Mouse (Mus musculus): ENCODE data around the gene Ugt1a6a. TPM values are rescaled to one million over a fixed set of nuclear protein-coding genes. Genes with fewer than 3 reads are reported as not detected.
A peak's percentile ranks its signal among the peaks of the same experiment; 100 is the strongest.
"Not testable (repeated sequence)": the region's sequence is repeated elsewhere in the genome, so short reads cannot be mapped to it uniquely, and the experiment has no call there.

Ugt1a6a gene
- polyA plus RNA-seq, 1 experiment from 2014 or later: 3.2 TPM

GRCm38 (mm10) chr1:88137264-88137663 is 2.7 kb downstream of the Ugt1a6a start:
- H3K27me3 ChIP-seq: no peaks in the 10 kb centered on the region
- H3K36me3 ChIP-seq: no peaks in the 10 kb centered on the region
- H3K9me3 ChIP-seq: no peaks in the 10 kb centered on the region
- H3K27ac ChIP-seq: no peak overlapping the region
- no peak for ATAC-seq (ENCODE audit: borderline replicate concordance, extremely low read depth, low FRiP score, low TSS enrichment)
- no peak overlapping the region for H3K9ac ChIP-seq
- H3K4me3 ChIP-seq: no peak overlapping the region
- H3K4me2 ChIP-seq: no peak overlapping the region
- no peaks in the 10 kb centered on the region; the same call in 1 of the 2 replicates for H3K4me1 ChIP-seq
- 74% methylated on average over 3 of the region's 3 CpGs for WGBS

GRCm38 (mm10) chr1:88138145-88138544 is 3.5 kb downstream of the Ugt1a6a start:
- Histone ChIP-seq H3K9ac (no peak overlapping the region), H3K27ac (no peak overlapping the region), H3K4me2 (no peak overlapping the region), H3K4me3 (no peak overlapping the region), H3K4me1 (no peaks in the 10 kb centered on the region; the same call in 1 of the 2 replicates), H3K9me3 (no peaks in the 10 kb centered on the region), H3K36me3 (no peaks in the 10 kb centered on the region), H3K27me3 (no peaks in the 10 kb centered on the region)
- WGBS: 80% methylated on average over 1 of the region's 1 CpGs
- no peak for ATAC-seq (ENCODE audit: borderline replicate concordance, extremely low read depth, low FRiP score, low TSS enrichment)

GRCm38 (mm10) chr1:88140492-88140891 is 5.9 kb downstream of the Ugt1a6a start:
- H3K4me2 ChIP-seq, H3K4me1 ChIP-seq, H3K9ac ChIP-seq, H3K36me3 ChIP-seq, H3K9me3 ChIP-seq, H3K27me3 ChIP-seq, H3K4me3 ChIP-seq, H3K27ac ChIP-seq: not testable (repeated sequence)
- 40% methylated on average over 1 of the region's 1 CpGs for WGBS
- peak; percentile 70; the same call in 1 of the 2 replicates for ATAC-seq (ENCODE audit: borderline replicate concordance, extremely low read depth, low FRiP score, low TSS enrichment)

GRCm38 (mm10) chr1:88143966-88144675 is 9.5 kb downstream of the Ugt1a6a start:
- not testable (repeated sequence) for H3K4me2 ChIP-seq, H3K9ac ChIP-seq, H3K4me3 ChIP-seq, H3K36me3 ChIP-seq, H3K4me1 ChIP-seq, H3K27me3 ChIP-seq, H3K27ac ChIP-seq, H3K9me3 ChIP-seq
- WGBS: 3% methylated on average over 5 of the region's 5 CpGs
- ATAC-seq (ENCODE audit: borderline replicate concordance, extremely low read depth, low FRiP score, low TSS enrichment): 0 out of 2 replicates have a peak, but pooled peaks have one; percentile 39

GRCm38 (mm10) chr1:88145278-88145677 is 10.7 kb downstream of the Ugt1a6a start:
- H3K36me3 ChIP-seq; ATAC-seq (ENCODE audit: borderline replicate concordance, extremely low read depth, low FRiP score, low TSS enrichment); H3K4me1 ChIP-seq; H3K4me3 ChIP-seq; H3K9me3 ChIP-seq; H3K27me3 ChIP-seq; H3K9ac ChIP-seq; H3K4me2 ChIP-seq; H3K27ac ChIP-seq: not testable (repeated sequence)
- 69% methylated on average over 2 of the region's 2 CpGs for whole genome bisulfite sequencing

- not testable (repeated sequence) for H3K4me2 ChIP-seq; H3K9me3 ChIP-seq; H3K36me3 ChIP-seq; H3K4me1 ChIP-seq; ATAC-seq (ENCODE audit: borderline replicate concordance, extremely low read depth, low FRiP score, low TSS enrichment); H3K27ac ChIP-seq; H3K27me3 ChIP-seq; H3K4me3 ChIP-seq; H3K9ac ChIP-seq
- WGBS: 63% methylated on average over 2 of the region's 2 CpGs
These were observed 15.5 kb downstream of the Ugt1a6a start for GRCm38 (mm10) chr1:88150133-88150532.

- no peaks in the 10 kb centered on the region for H3K36me3 ChIP-seq
- no peak for ATAC-seq (ENCODE audit: borderline replicate concordance, extremely low read depth, low FRiP score, low TSS enrichment)
- no peak overlapping the region for H3K27ac ChIP-seq
- H3K9ac ChIP-seq: no peak overlapping the region
- H3K27me3 ChIP-seq: no peaks in the 10 kb centered on the region
- no peaks in the 10 kb centered on the region for H3K9me3 ChIP-seq
- H3K4me1 ChIP-seq: no peaks in the 10 kb centered on the region
- H3K4me3 ChIP-seq: no peak overlapping the region
- H3K4me2 ChIP-seq: no peak overlapping the region
- WGBS: 73% methylated on average over 2 of the region's 2 CpGs
These were observed 23.8 kb downstream of the Ugt1a6a start for GRCm38 (mm10) chr1:88158430-88158829.

- Histone ChIP-seq H3K27me3 (no peaks in the 10 kb centered on the region), H3K36me3 (no peaks in the 10 kb centered on the region), H3K4me3 (no peak within 1 kb of the TSS), H3K4me2 (no peak within 1 kb of the TSS), H3K9me3 (no peaks in the 10 kb centered on the region), H3K9ac (no peak within 1 kb of the TSS), H3K4me1 (no peaks in the 10 kb centered on the region), H3K27ac (no peak within 1 kb of the TSS)
- ATAC-seq (ENCODE audit: borderline replicate concordance, extremely low read depth, low FRiP score, low TSS enrichment): no peak
- 69% methylated on average over 5 of the region's 5 CpGs for WGBS
These were observed 31.1 kb downstream of the Ugt1a6a start, which contains the start of gene Ugt1a5 for GRCm38 (mm10) chr1:88165711-88166110. Gene Ugt1a5, plus strand, starts transcription at chr1:88166012.

GRCm38 (mm10) chr1:88172190-88172589 is 37.6 kb downstream of the Ugt1a6a start:
- H3K4me2 ChIP-seq; H3K27me3 ChIP-seq; H3K9me3 ChIP-seq; H3K4me3 ChIP-seq; H3K36me3 ChIP-seq; H3K4me1 ChIP-seq; H3K9ac ChIP-seq; ATAC-seq (ENCODE audit: borderline replicate concordance, extremely low read depth, low FRiP score, low TSS enrichment); H3K27ac ChIP-seq: not testable (repeated sequence)
- WGBS: 74% methylated on average over 7 of the region's 7 CpGs

- Histone ChIP-seq H3K4me1 (no peaks in the 10 kb centered on the region), H3K27ac (no peak overlapping the region), H3K27me3 (no peaks in the 10 kb centered on the region), H3K9me3 (peaks cover 12% of the 10 kb centered on the region), H3K36me3 (no peaks in the 10 kb centered on the region), H3K4me2 (no peak overlapping the region), H3K9ac (no peak overlapping the region), H3K4me3 (no peak overlapping the region)
- 87% methylated on average over 1 of the region's 1 CpGs for WGBS
- ATAC-seq (ENCODE audit: borderline replicate concordance, extremely low read depth, low FRiP score, low TSS enrichment): no peak
These were observed 45.0 kb downstream of the Ugt1a6a start for GRCm38 (mm10) chr1:88179657-88180056.

- no peak overlapping the region for H3K4me2 ChIP-seq
- H3K9ac ChIP-seq: no peak overlapping the region
- H3K27me3 ChIP-seq: no peaks in the 10 kb centered on the region
- no peak for ATAC-seq (ENCODE audit: borderline replicate concordance, extremely low read depth, low FRiP score, low TSS enrichment)
- no peak overlapping the region for H3K4me3 ChIP-seq
- no peak overlapping the region for H3K27ac ChIP-seq
- WGBS: 90% methylated on average over 5 of the region's 5 CpGs
- H3K36me3 ChIP-seq: no peaks in the 10 kb centered on the region
- no peaks in the 10 kb centered on the region for H3K4me1 ChIP-seq
- no peaks in the 10 kb centered on the region for H3K9me3 ChIP-seq
These were observed 51.8 kb downstream of the Ugt1a6a start for GRCm38 (mm10) chr1:88186325-88186935.

- no peak overlapping the region for H3K4me3 ChIP-seq
- H3K27ac ChIP-seq: no peak overlapping the region
- H3K27me3 ChIP-seq: no peaks in the 10 kb centered on the region
- no peaks in the 10 kb centered on the region for H3K9me3 ChIP-seq
- 74% methylated on average over 3 of the region's 3 CpGs for WGBS
- H3K4me2 ChIP-seq: no peak overlapping the region
- no peaks in the 10 kb centered on the region for H3K4me1 ChIP-seq
- no peaks in the 10 kb centered on the region for H3K36me3 ChIP-seq
- no peak overlapping the region for H3K9ac ChIP-seq
- no peak for ATAC-seq (ENCODE audit: borderline replicate concordance, extremely low read depth, low FRiP score, low TSS enrichment)
These were observed 57.5 kb downstream of the Ugt1a6a start for GRCm38 (mm10) chr1:88192136-88192535.

Data from lung, embryonic 15.5 days (tissue).